Mouse (Mus musculus) lung, adult 2 months (tissue): Measurements from ENCODE around the gene Inha.

Source experiments
- CTCF ChIP-seq: fragments of 200-500 bp; IDR thresholded peaks from 2 replicates; pipeline ENCODE4 v1.5.1; 2011; ENCODE audit warnings: mild to moderate bottlenecking, low read length, control low read depth; ENCODE audit not compliant: insufficient read depth
- POLR2A ChIP-seq: fragments of 200-500 bp; IDR thresholded peaks from 2 replicates; pipeline ENCODE4 v1.6.1; 2011; ENCODE audit warnings: low read depth, mild to moderate bottlenecking, control low read depth, low read length, borderline replicate concordance; ENCODE audit errors: extremely low read depth

DNA sequence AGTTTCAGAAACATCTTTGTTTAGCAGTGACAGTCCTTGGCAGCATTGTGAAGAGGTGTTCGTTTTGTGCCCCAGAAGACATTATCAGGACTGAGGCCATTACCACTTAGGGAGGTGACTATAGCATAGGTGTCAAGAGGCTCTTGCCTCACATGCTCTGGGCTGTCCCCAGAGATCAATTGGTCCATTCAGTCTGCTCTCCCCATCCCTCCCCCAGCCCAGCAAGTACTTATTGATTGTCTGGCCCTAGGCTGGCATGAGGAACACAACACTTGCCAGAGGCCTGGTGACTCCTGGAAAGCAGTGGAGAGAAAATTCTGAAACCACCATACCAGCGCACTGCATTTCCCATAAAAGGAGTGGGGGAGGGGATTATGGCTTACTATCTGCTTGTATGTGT is 30.7 kb downstream of the Inha start:
- TF ChIP-seq POLR2A = no peak
- TF ChIP-seq CTCF = no peak
